Mouse (Mus musculus): ENCODE measurements around the gene Cbx6. TPM values are rescaled to one million over a fixed set of nuclear protein-coding genes. Genes with fewer than 3 reads are reported as not detected.
A peak's percentile ranks its signal among the peaks of the same experiment; 100 is the strongest.
"Not testable (repeated sequence)": the region's sequence is repeated elsewhere in the genome, so short reads cannot be mapped to it uniquely, and the experiment has no call there.

Cbx6 gene
- total RNA-seq, 2 experiments from 2014 or later = 28.2 to 38.1 TPM

- peak; percentile 75 for DNase-seq
Observed at GRCm38 (mm10) chr15:79830388-79830787, 4.1 kb downstream of the Cbx6 start.

DNA sequence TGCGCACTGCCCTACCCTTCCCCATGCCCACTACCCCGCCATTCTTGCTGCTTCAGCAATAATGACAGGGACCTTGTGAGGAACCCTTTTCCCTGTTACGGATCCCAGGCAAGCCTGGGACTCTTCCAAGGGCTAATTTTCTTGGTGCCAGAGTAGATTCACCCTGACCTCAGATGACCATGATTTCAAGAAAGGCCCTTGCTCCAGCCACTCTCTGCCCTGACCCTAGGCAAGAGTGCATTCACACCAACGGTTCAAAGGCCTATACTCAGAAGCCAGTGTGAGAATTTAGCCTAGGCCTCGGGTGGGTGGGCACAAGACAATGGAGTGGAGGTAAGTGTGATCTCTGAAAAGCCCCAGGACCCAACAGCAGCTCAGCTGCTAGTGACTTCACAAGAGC lies 5.1 kb downstream of the Cbx6 start:
- no peak for DNase-seq

- peak; percentile 56 for DNase-seq
Observed at GRCm38 (mm10) chr15:79828366-79829035, 6.0 kb downstream of the Cbx6 start.

DNA sequence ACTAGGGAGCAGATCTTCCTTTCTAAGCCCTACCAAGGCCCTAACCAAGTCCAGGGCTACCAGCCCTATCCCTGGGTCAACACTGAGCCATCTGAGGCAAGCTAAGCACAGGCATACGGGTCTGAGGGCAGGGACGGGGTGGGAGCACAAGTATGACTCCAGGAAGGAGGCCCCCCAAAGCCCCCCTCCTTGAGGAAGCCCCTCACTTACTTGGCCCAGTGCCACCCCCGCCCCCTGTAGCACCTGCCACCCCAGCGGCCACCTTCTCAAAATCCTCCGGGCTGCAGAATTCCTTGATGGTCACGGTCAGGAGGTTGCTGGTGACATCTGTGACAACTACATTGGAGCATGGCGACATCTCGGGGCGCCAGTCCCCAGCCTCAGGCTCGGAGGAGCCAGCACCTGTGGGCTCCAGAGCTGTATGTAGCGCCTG lies 6.7 kb downstream of the Cbx6 start:
- DNase-seq = peak; percentile 18

DNA sequence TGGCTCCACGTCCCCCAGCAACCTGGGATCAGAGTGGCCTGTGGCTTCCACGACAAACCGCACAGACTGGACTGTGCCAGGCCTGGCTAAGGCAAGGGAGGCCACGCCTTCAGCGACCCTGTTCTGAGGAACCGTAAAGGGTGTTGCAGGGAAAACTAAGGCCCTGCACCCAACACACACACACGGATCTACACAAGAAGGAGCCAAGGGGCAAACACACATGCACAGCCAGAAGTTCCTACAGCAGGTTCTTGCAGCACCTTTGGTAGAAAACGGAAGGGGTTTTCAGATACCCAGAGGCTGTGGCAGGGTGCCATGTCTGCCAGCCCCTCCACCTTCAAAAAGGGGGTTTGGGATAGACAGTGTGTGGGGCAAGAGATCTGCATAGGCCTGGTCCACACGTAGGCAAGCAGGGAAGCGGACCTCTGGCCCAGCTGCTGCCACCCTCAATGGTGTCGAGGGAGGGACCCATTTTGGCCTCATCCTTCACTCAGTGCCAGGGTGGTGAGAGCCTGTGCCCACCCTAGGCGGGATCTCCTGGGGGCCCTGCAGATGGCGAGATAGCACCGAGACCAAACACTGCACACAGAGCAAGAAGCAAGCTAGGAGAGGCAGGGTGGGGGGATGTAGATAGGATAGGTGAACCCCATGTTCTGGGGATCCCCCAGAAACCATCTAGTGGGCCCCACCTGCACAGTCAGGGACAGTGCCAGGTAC lies 7.3 kb downstream of the Cbx6 start:
- peak; percentile 15 for DNase-seq

DNA sequence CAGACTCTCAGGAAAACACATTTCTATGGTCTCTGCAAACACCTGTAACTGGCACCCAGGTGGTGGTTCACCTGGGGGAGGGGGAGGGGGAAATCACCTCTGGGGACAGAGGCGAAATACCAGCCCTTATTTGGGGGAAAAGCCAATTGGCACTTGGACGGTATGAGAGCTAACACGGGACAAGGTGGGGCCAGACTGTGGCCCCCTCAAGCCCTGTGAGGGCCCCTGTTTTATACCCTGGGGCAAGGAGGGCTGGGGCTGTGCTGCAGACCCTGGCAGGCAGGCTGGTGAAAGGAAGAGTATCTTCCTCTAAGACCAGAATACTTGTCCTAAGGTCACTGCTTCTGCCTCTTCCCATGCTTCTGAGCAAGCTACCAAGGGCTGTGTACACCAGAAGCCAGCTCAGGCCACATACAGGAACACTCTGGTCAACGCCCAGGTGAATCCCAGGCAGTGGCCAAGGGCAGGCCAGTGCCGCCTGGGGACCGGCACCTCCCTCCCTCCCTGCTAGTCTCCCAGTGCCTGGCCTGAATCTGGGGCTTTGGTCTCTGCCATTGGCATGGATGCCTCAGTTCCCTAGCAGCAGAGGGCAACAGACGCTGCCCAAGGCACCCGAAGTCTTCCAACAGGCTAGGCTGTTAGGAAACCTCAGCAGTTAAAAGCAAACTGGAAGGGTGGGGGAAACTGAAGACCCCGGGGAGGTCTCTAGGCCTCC lies 8.1 kb downstream of the Cbx6 start:
- no peak for DNase-seq

GRCm38 (mm10) chr15:79825146-79825825 lies 9.2 kb downstream of the Cbx6 start:
- peak; percentile 28 for DNase-seq

DNA sequence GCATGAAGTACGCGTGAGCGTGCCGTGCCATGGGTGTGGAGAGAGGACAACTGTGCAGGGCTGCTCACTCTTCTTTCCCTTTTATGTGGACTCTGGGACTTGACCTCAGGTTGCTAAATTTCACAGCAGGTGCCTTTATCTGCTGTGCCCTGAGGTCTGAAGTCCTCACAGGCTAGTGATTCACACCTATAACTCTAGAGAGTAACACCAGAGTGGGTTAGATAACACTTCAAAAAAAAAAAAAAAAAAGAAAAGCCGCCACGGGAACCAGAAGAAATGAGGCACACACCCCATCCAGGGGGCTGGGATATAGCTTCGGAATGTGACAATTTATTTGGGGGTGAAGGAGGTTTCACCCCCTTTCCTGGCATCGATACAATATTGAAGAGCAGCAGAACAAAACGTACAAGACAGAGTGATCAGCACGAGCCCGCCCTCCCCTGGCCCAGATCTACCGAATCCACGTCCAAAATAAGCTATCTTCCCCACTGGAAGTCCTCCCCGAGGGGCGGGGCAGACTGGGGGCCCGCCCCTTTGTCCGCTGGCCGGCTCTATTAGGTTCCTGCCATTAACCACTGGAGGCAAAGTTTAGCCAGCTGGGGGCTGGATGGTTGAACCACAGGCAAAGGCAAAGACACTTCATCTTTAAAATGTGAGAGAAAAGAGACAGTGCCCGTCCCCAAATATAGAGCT lies 10.8 kb downstream of the Cbx6 start:
- DNase-seq = peak; percentile 60

DNA sequence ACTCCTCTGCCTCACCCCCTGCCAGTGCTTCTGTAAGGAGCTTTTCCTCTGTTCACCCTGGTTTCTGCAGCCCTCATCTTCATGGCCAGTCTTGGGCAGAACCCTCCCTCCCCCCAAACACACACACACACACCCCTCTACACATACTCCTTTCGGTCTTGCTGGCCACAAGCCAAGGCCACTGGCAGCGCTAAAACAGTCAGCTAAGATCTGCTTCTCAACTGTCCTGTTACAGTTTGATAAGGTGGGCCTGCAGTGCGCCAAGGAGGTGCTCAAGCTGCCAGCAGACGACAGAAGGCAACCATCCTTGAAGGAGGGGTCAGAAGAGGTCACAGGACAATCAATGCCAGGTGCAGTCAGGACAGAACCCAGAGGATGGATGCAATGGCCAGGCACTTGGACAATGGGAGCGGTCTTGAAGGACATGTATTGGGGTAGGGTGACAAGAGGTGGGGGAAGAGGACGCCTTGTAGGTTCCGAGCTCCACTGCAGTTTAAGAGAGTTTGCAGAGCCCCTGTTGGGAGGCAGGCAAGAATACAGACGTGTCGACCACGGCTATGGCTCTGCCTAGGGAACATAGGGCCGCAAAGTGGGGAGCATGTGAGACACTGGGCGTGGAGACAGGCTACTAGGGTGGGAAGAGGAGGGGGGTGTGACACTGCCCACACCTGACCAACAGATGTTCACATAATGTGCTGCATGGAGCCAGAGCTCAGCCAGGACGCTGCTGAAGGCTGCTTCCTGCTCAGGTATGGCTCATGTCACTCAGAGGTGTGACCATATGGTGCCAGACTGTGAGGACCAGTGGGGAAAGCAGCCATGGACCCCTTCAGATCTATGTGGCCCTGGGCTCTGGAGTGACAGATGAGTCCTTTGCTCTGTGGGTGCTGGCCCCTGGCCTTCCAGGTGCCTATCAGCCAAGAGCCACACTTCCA lies 12.0 kb downstream of the Cbx6 start:
- no peak for DNase-seq

GRCm38 (mm10) chr15:79818325-79818724 lies 16.2 kb downstream of the Cbx6 start:
- no peak for DNase-seq

GRCm38 (mm10) chr15:79813666-79814258 lies 20.7 kb downstream of the Cbx6 start:
- no peak for DNase-seq

- not testable (repeated sequence) for DNase-seq
Observed at GRCm38 (mm10) chr15:79812840-79813239, 21.6 kb downstream of the Cbx6 start.

DNA sequence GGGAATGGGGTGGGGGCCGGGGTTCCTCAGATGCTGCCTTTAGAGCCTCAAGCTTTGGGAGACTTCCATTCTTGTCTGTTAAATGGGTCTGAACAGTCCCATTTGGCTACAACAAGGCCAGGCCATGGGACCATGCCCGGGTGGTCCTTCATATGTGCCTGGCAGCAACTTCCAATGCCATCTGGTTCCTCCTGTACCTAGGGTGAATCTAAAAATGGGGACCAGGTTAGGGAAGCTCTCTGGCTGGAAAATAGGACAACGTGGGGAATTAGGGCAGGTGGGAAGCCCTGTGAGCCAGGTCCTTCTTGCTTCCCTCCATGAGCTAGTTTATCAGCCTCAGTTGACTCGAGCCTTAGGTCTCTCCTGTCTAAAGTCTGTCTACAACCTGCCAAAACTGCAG lies 23.5 kb downstream of the Cbx6 start:
- DNase-seq = no peak

- no peak for DNase-seq
Observed at GRCm38 (mm10) chr15:79810061-79810460, 24.4 kb downstream of the Cbx6 start.

DNA sequence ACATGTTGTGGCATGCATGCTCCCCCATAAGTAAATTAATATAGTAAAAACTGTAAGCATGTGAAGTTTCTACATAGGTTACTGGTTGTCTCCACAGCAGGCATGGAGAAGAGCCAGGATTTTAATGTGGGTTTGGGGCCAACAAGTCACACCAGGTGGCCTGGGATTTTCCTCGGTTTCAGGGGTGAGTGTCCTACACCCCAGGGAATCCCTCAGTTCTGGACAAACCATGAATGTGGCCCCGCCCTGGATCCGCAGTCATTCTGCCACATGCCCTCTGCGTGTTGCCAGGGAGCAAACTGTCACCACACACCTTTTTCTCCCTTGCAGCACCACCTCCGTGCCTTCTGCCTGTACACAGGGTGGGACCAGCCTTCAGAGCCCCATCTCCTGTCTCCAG lies 25.8 kb downstream of the Cbx6 start:
- no peak for DNase-seq

- DNase-seq = no peak
Observed at GRCm38 (mm10) chr15:79808114-79808513, 26.4 kb downstream of the Cbx6 start.

DNA sequence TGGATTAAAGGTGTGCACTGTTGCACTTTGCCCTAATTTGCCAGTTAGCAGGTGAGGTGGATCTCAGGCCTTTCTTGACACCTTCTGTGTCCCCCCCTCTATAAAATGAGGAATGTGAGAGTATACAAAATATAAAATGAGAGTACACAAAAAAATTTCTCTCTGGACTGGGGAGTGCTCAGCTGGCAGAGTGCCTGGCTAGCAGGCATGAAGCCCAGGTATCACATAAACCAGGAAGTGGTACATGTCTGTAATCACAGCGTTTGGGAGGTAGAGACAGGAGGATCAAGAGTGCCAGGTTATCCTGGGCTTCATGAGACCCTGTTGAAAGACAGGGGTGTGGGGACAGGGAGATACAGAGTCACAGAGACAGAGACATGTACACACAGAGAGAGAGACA lies 27.4 kb downstream of the Cbx6 start:
- DNase-seq = no peak

- no peak for DNase-seq
Observed at GRCm38 (mm10) chr15:79805246-79805645, 29.2 kb downstream of the Cbx6 start.

DNA sequence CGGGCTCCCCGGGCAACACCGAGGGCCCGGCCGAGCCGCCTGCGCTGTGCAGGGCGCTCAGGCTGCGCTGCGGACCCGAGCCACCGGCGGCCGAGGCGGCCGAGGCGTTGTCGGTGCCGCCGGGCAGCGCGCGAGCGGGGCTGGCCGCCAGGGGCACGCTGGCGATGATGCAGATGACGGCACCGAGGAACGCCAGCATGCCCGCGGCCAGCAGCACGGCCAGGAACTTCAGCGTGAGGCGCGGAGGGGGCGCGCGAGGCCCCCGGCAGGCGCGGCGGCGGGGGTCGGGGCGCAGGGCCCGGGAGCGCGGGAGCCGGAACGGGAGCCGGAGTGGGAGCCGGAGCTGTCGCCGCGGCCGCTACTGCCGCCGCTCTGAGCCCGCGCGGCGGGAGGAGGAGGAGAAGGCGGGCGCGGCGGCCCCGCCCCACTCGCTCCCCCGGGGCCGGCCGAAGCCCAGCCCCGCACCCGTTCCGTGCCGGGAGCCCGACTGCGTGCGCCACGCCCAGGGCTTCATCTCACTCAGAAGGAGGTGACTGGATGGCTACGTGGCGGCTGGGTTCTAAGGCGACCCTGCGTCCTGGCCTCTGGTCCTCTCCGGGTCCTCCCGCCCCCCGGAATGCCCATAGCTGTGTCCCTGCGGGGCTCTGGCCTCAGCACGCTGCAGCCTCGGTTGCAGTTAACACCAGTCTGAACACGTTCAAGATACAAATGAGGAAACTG lies 30.0 kb downstream of the Cbx6 start, which contains the start of gene Nptxr:
Gene Nptxr, minus strand, starts transcription at position 415 of the 720 bp plus-strand sequence.
- DNase-seq = peak; percentile 54

Measured in gastrocnemius, postnatal 10 days (tissue).